Mouse (Mus musculus): ENCODE data around the gene Ripk1.

Gene Ripk1
- long read RNA-seq, experiment 1, transcript Ripk1-201 (11 exons, 3,266 nt), result major isoform, 12 of 19 reads
- long read RNA-seq, experiment 1, partial matches to known transcripts, result 4 of 19 reads
- long read RNA-seq, experiment 1, other reads (novel, unspliced or antisense), result 3 of 19 reads
- long read RNA-seq, experiment 2, transcript Ripk1-201 (11 exons, 3,266 nt), result major isoform, 7 of 11 reads
- long read RNA-seq, experiment 2, partial matches to known transcripts, result 2 of 11 reads
- long read RNA-seq, experiment 2, other reads (novel, unspliced or antisense), result 1 of 11 reads

GRCm38 (mm10) chr13:34002058-34003006 is at the start of gene Ripk1, which contains the start of gene Serpinb6a:
TSS of gene Ripk1 (plus strand) at chr13:34002363.
TSS of gene Serpinb6a (minus strand) at chr13:34002794.
- intact Hi-C loops (cut with DNase I), result no loop called here

- intact Hi-C loops (cut with DNase I), result no loop called here
Measured at GRCm38 (mm10) chr13:33952947-33953346, 49.2 kb upstream of the Ripk1 start.

DNA sequence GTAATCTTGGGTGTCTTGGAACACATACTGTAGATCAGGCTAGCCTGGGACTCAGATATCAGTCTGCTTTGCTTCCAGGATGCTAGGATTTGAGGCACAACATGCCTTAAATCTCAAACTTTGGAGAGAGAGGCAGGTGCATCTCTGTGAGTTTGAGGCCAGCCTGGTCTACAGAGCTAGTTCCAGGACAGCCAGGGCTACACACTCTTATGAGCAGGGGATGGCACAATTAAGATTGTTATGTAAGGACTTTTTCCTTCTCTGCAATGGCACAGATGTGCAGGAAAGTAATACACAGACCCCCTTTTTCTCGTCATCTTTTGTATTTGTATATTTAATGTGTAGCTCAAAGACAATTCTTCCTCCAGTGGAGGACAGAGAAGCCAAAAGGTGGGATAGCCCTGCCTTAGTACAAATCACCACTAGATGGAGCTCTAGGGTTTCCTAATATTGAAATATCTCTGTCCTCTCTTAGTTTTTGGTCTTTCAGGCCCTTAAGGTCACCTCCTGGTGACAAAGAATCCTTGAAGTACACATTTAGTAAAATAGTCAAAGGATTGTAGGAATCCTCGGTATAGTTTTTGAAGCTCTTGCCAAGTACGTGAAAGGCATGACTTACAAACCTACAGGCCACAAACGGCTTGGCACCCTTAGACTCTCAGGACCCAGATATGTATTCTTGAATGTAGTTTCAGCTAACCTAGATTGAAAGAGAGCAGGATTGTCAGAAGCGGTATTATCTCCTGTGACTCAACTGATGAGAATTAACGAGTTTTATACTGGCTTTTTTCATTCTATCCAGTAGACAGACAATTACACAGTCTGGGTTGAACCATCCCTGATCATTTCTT is 45.4 kb upstream of the Ripk1 start:
- intact Hi-C loops (cut with DNase I), result loop anchor here (1.0 kb wide), 1 partner anchor 38 kb away; no protein-coding TSS in a partner anchor

- intact Hi-C loops (cut with DNase I), result no loop called here
Measured at GRCm38 (mm10) chr13:33959771-33960170, 42.4 kb upstream of the Ripk1 start.

- intact Hi-C loops (cut with DNase I), result no loop called here
Measured at GRCm38 (mm10) chr13:33964206-33965046, 37.7 kb upstream of the Ripk1 start, which contains the start of gene Nqo2. TSS of gene Nqo2 (plus strand) at chr13:33964687.

DNA sequence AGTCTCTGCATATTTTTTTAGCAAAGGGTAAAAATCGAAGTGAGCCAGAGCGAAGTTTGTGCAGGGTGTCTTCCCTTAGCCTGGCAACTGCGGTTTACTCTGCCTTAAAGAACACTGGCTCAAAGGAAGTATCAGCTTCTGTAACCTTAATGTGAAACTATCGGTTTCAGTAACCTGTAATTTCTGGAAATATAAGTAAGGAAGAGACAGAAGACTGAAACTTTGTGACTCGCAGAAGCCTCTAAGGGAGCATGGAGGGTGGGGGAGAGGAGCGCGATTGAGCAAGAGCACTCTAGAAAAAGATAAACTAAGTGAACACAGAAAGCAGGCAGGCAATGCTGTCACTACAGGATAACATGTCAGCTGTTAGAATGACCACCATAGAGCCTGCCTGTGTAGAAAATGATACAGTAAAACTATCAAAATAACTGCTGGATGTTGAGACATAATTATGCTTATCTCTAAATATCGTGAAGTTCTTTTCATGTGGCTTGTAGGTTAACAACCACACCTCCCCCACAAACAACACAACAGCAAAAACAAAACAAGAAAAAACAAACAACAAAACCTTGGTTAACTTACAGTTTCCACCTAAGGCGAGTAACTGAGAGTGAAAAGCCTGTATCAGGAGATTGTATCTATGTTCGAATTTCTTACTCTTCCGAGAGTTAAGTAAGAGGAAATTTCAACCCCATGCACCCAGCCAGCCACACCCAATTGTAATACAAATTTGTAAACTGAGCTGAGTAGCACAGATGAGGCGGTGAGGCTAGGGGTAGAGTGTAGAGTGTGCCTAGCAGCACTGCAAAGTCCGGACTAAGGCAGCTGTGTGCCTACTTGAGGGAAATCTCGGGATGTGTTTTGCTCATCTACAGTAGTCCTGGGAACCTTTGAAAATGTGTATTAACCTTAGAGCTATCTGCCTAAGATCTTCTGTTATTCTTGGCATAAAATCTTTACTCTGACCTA is 36.8 kb upstream of the Ripk1 start:
- intact Hi-C loops (cut with DNase I), result no loop called here

DNA sequence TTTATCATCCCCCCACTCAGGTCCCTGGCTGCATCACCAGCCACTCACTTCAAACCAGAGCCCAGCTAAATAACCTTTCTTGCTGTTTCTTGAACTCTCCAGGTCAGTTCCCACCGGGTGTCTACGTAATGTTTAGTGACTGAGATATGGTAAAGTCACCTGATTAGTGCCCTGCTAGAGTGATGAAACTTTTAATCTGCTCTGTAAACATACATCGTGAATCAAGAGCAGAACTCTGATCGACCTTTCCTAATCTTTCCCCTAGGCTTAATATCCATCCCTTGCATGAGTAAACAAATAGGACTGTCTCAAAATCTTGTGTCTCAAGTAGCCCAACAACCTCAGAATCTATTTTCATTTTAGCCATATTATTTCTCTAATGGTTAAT is 36.1 kb upstream of the Ripk1 start:
- intact Hi-C loops (cut with DNase I), result no loop called here

- intact Hi-C loops (cut with DNase I), result no loop called here
Measured at GRCm38 (mm10) chr13:33966574-33966973, 35.6 kb upstream of the Ripk1 start.

DNA sequence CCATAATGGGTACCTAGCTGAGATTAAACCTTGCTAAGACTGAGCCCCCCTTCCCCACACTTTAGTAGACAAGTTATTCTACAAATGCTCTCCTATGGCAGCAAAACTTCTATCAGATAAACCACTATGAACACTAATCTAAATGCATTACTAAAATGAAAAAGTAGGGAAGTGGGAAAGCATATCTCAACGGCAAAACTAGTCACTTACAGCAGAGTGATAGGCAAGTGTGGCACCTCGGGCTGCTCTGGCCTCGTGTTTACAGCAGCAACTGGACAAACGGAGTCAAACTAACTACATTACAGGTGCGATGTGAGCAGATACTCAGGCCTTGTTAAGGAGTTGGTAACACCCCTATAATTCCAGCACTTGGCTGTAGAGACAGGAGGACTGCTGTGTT is 12.5 kb upstream of the Ripk1 start:
- intact Hi-C loops (cut with DNase I), result no loop called here

DNA sequence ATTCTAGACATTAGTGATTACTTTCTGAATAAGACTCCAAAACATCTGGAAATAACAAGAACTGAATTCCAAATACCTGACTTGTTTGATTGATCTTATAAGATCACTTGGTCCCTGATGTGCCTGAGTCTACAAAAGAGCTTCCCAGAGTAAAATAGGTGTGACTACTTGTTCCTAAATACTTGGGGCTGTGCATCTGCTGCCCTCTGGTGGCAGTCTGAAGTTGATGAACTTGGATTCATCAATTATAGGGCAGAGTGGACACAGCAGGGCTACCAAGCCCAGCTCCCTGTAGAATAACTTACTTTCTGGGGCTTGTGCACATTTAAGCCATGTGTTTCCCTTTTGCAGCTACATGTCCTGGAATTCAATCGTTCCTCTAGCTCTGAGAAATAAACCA is 7.0 kb upstream of the Ripk1 start:
- intact Hi-C loops (cut with DNase I), result no loop called here

DNA sequence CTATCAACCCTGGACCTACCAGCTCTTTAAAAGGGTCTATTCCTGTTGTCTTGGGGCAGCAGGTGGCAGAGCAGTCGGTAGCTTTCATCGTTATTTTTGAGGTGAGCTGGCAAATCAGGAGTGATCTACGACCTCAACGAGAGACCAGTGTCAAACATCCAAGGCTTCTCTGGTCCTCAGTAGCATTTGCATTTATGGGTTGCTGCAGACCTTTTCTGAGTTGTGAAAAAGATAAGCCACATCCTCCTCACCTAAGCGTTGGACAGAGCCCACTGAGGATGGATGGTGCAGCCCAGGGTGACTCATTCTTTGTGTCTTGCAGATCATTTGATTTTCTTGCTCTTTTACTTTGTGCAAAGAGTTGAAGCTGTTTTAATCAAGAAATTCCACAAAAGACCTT is 895 bp downstream of the Ripk1 start:
- intact Hi-C loops (cut with DNase I), result no loop called here

DNA sequence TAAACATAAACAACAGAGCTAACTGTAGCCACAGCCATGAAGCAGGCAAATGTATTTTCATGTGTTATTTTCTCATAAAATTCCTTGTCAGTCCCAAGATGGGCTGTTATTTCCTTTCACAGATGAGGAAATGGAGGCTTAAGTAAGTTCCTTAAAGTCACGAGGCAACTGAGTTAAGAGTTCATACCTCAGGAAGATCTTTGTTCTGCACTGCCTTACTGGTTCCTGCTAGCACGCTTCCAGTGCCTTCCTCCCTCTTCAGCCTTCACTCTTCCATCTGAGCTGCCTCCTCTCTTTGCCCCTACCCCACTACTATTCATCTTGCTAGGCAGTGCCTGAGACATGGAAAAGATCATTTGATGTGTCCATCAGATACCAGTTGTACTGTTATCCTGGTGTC is 5.1 kb downstream of the Ripk1 start:
- intact Hi-C loops (cut with DNase I), result no loop called here

DNA sequence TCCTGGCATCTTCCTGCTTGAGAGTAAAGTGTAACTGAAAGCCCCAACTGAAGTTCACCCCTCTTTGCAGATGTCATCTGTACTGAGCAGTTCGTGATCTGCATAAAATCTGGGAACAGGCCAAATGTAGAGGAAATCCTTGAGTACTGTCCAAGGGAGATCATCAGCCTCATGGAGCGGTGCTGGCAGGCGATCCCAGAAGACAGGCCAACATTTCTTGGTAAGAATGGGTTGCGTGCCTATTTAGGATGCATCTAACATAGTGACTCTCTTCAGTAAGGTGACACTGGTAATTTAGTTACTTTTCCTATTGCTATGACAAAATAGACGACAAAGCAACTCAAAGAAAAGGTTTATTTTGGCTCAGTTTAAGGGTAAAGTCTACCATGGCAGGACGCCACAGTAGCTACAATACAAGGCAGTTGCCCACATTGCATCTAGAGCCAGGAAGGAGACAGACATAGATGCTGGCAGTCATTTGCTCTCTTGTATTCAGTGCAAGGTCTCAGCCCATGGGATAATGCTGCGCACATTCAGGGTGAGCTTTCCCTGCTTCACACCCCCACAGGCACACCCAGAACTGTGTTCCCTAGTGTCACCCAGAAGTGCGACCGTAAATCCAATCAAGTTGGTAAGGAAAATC is 14.9 kb downstream of the Ripk1 start:
- intact Hi-C loops (cut with DNase I), result no loop called here

DNA sequence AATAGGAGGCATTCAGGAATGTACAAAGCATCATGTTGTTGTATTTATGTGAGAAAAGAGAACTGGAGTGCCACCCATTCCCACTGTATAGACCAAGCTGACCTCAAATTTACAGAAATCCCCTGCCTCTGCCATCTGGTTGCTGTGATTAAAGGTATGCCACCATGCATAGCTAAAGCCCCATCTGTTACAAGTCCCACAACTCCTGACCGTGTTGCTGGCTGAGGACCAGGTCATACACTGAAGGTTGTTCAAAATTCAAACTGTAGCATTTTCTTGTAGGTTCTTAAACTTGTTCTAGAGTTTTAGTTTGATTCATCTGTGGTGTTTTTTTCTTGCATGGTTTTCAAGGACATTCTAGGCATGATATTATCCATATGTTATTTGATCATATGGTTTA is 16.4 kb downstream of the Ripk1 start:
- intact Hi-C loops (cut with DNase I), result no loop called here

DNA sequence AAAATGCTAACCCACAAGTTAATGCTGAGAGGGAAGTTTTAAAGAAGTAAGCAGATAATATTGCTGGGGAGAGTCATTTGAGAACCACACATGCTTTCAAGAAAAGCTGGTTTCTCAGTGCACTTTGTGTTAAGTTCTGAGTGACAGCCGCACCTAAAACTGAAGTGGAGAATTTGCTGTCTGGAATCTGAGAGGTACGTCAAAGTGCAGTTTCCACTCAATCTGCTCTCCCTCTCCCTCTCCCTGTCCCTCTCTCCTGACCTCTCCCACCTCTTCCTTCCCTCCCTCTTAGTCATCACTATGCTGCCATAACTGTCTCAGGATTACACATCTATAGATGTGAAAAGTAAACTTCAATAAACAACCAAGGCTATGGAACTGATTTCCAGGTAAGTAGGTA is 19.8 kb downstream of the Ripk1 start:
- intact Hi-C loops (cut with DNase I), result no loop called here

GRCm38 (mm10) chr13:34032041-34032440 is 29.9 kb downstream of the Ripk1 start:
- intact Hi-C loops (cut with DNase I), result no loop called here

GRCm38 (mm10) chr13:34035424-34035823 is 33.3 kb downstream of the Ripk1 start:
- intact Hi-C loops (cut with DNase I), result no loop called here

- intact Hi-C loops (cut with DNase I), result no loop called here
Measured at GRCm38 (mm10) chr13:34036726-34037125, 34.6 kb downstream of the Ripk1 start.
